Mouse (Mus musculus) erythroblast, embryonic 14.5 days (primary cell): ENCODE data around the gene Fstl3. TPM values are rescaled to one million over a fixed set of nuclear protein-coding genes. Genes with fewer than 3 reads are reported as not detected.

Experiments
- H3K27me3 ChIP-seq: 2 replicates; pipeline ENCODE4 v1.6.1; 2012; ENCODE audit warnings: inconsistent platforms; ENCODE audit not compliant: control insufficient read depth
- H3K36me3 ChIP-seq: 2 replicates; pipeline ENCODE4 v1.6.1; 2012; ENCODE audit warnings: mild to moderate bottlenecking, inconsistent platforms; ENCODE audit not compliant: control insufficient read depth
- H3K4me1 ChIP-seq: 2 replicates; pipeline ENCODE4 v1.6.1; 2012; ENCODE audit warnings: inconsistent platforms; ENCODE audit not compliant: control insufficient read depth
- H3K4me3 ChIP-seq: replicated peaks from 2 replicates; pipeline ENCODE3; 2012; ENCODE audit warnings: moderate library complexity, mild to moderate bottlenecking, inconsistent platforms
- H3K9me3 ChIP-seq: 2 replicates; pipeline ENCODE4 v1.6.1; 2012; ENCODE audit warnings: low read length, inconsistent platforms, mixed read lengths; ENCODE audit not compliant: control insufficient read depth
- GATA1 ChIP-seq: IDR thresholded peaks from 2 replicates; pipeline ENCODE4 v1.6.1; 2012; ENCODE audit warnings: low read length, inconsistent platforms, mixed read lengths
- TAL1 ChIP-seq: IDR thresholded peaks from 3 replicates; pipeline ENCODE4 v1.6.1; 2012; ENCODE audit warnings: low read length, inconsistent platforms, mixed read lengths
- polyA plus RNA-seq: library from polyadenylated mRNA; stranded (reverse); fragments of >175 nt; gene quantifications from 2 replicates; pipeline ENCODE4 v1.2.3, GENCODE M21; 2012

Fstl3 gene
- polyA plus RNA-seq, 1 experiment: 0.02 TPM

- peaks cover 24% of the 10 kb centered on the region for H3K27me3 ChIP-seq
- H3K36me3 ChIP-seq: no peaks in the 10 kb centered on the region
- H3K9me3 ChIP-seq: no peaks in the 10 kb centered on the region
- peaks cover 22% of the 10 kb centered on the region for H3K4me1 ChIP-seq
- TF ChIP-seq GATA1 (no peak), TAL1 (no peak)
- no peak overlapping the region for H3K4me3 ChIP-seq
Observed at GRCm38 (mm10) chr10:79792339-79793040, 15.4 kb downstream of the Fstl3 start.

GRCm38 (mm10) chr10:79793051-79793737 lies 16.1 kb downstream of the Fstl3 start, which contains the start of gene Palm:
Gene Palm (plus strand): TSS chr10:79793572.
- H3K4me1 ChIP-seq: peaks cover 29% of the 10 kb centered on the region
- TF ChIP-seq GATA1: no peak
- no peak for TF ChIP-seq TAL1
- H3K27me3 ChIP-seq: peaks cover 24% of the 10 kb centered on the region

GRCm38 (mm10) chr10:79793738-79794490 lies 16.8 kb downstream of the Fstl3 start:
- Histone ChIP-seq H3K27me3 (peaks cover 24% of the 10 kb centered on the region), H3K36me3 (no peaks in the 10 kb centered on the region)
- TF ChIP-seq GATA1 (no peak), TAL1 (no peak)

More at GRCm38 (mm10) chr10:79793051-79793737, 16.1 kb downstream of the Fstl3 start, which contains the start of gene Palm:
- no peaks in the 10 kb centered on the region for H3K36me3 ChIP-seq
- H3K4me3 ChIP-seq: peak within 1 kb of the TSS; percentile 57
- H3K9me3 ChIP-seq: no peaks in the 10 kb centered on the region

GRCm38 (mm10) chr10:79794491-79794931 lies 17.4 kb downstream of the Fstl3 start:
- Histone ChIP-seq H3K36me3 (no peaks in the 10 kb centered on the region), H3K27me3 (peaks cover 24% of the 10 kb centered on the region), H3K9me3 (no peaks in the 10 kb centered on the region), H3K4me3 (no peak overlapping the region), H3K4me1 (peaks cover 31% of the 10 kb centered on the region)
- TF ChIP-seq GATA1 (no peak), TAL1 (no peak)

More at GRCm38 (mm10) chr10:79793738-79794490, 16.8 kb downstream of the Fstl3 start:
- peaks cover 31% of the 10 kb centered on the region for H3K4me1 ChIP-seq
- peak overlapping the region; percentile 57 for H3K4me3 ChIP-seq
- H3K9me3 ChIP-seq: no peaks in the 10 kb centered on the region

- no peak for TF ChIP-seq TAL1
- TF ChIP-seq GATA1: no peak
- H3K36me3 ChIP-seq: no peaks in the 10 kb centered on the region
- H3K4me3 ChIP-seq: no peak overlapping the region
- no peaks in the 10 kb centered on the region for H3K9me3 ChIP-seq
- peaks cover 21% of the 10 kb centered on the region for H3K27me3 ChIP-seq
- H3K4me1 ChIP-seq: peaks cover 31% of the 10 kb centered on the region
Observed at GRCm38 (mm10) chr10:79795905-79796304, 18.8 kb downstream of the Fstl3 start.

- Histone ChIP-seq H3K4me1 (peaks cover 35% of the 10 kb centered on the region), H3K27me3 (peaks cover 21% of the 10 kb centered on the region), H3K4me3 (no peak overlapping the region), H3K36me3 (no peaks in the 10 kb centered on the region), H3K9me3 (no peaks in the 10 kb centered on the region)
- TF ChIP-seq GATA1: no peak
- TF ChIP-seq TAL1: no peak
Observed at GRCm38 (mm10) chr10:79797326-79797725, 20.3 kb downstream of the Fstl3 start.

GRCm38 (mm10) chr10:79798289-79798928 lies 21.3 kb downstream of the Fstl3 start:
- TF ChIP-seq TAL1 (no peak), GATA1 (no peak)
- Histone ChIP-seq H3K4me1 (peaks cover 35% of the 10 kb centered on the region), H3K9me3 (no peaks in the 10 kb centered on the region), H3K4me3 (no peak overlapping the region), H3K27me3 (peaks cover 16% of the 10 kb centered on the region), H3K36me3 (no peaks in the 10 kb centered on the region)

GRCm38 (mm10) chr10:79800508-79800907 lies 23.4 kb downstream of the Fstl3 start:
- Histone ChIP-seq H3K27me3 (no peaks in the 10 kb centered on the region; the same call in none of the 2 replicates), H3K4me3 (no peak overlapping the region), H3K9me3 (no peaks in the 10 kb centered on the region), H3K36me3 (no peaks in the 10 kb centered on the region), H3K4me1 (peaks cover 23% of the 10 kb centered on the region)
- TF ChIP-seq GATA1 (no peak), TAL1 (no peak)
